Mouse (Mus musculus) G1E (cell line): ENCODE measurements around the gene Gbp5. TPM values are rescaled to one million over a fixed set of nuclear protein-coding genes. Genes with fewer than 3 reads are reported as not detected.
"Not testable (repeated sequence)": the region's sequence is repeated elsewhere in the genome, so short reads cannot be mapped to it uniquely, and the experiment has no call there.

ENCODE experiments used
- ATAC-seq: 2 replicates; pipeline ENCODE4 v1.8.0; 2016; ENCODE audit warnings: mild to moderate bottlenecking; ENCODE audit not compliant: insufficient number of reproducible peaks, poor library complexity, low FRiP score, severe bottlenecking; ENCODE audit errors: extremely low read depth
- DNase-seq: peaks from one replicate; pipeline ENCODE4 v3.0.0; 2012; ENCODE audit warnings: low spot score
- H3K27me3 ChIP-seq: 2 replicates; pipeline ENCODE4 v1.6.1; 2012; ENCODE audit warnings: mild to moderate bottlenecking, low read length, inconsistent platforms; ENCODE audit not compliant: insufficient read depth
- H3K36me3 ChIP-seq: replicated peaks from 2 replicates; pipeline ENCODE3; 2012; ENCODE audit warnings: mild to moderate bottlenecking, inconsistent platforms
- H3K4me1 ChIP-seq: 2 replicates; pipeline ENCODE4 v1.6.1; 2012; ENCODE audit warnings: low read depth, low read length, inconsistent platforms, mixed read lengths; ENCODE audit not compliant: insufficient read depth
- H3K4me3 ChIP-seq: 2 replicates; pipeline ENCODE4 v1.5.1; 2012; ENCODE audit warnings: low read depth, mild to moderate bottlenecking, inconsistent platforms, low read length, moderate library complexity, mixed read lengths
- H3K9me3 ChIP-seq: replicated peaks from 2 replicates; pipeline ENCODE4 v1.6.1; 2012; ENCODE audit warnings: inconsistent platforms
- CTCF ChIP-seq: IDR thresholded peaks from 2 replicates; pipeline ENCODE4 v1.5.1; 2012; ENCODE audit warnings: low read depth, low read length, inconsistent platforms, mixed read lengths
- GATA1 ChIP-seq: IDR thresholded peaks from 2 replicates; pipeline ENCODE4 v1.6.1; 2012; ENCODE audit warnings: borderline replicate concordance, low read length, inconsistent platforms, mixed read lengths
- GATA2 ChIP-seq: IDR thresholded peaks from 2 replicates; pipeline ENCODE4 v1.6.1; 2012; ENCODE audit warnings: low read depth, low read length, inconsistent platforms, borderline replicate concordance
- POLR2AphosphoS5 ChIP-seq: IDR thresholded peaks from 2 replicates; pipeline ENCODE4 v1.6.1; 2012; ENCODE audit warnings: low read depth, low read length, inconsistent platforms; ENCODE audit not compliant: insufficient replicate concordance
- TAL1 ChIP-seq: conservative IDR thresholded peaks from 2 replicates; pipeline ENCODE4 v1.6.1; 2012; ENCODE audit warnings: low read depth, low read length, inconsistent platforms, mixed read lengths
- polyA plus RNA-seq: library from polyadenylated mRNA; stranded (reverse); fragments of >175 nt; gene quantifications from 2 replicates; pipeline ENCODE4 v1.2.3, GENCODE M21; 2012
- total RNA-seq, 2 experiments: library from RNA; stranded (forward) in 1 of 2; stranded (reverse) in 1 of 2; fragments of 200-1000 nt in 1 of 2; fragments of >200 nt in 1 of 2; fragmentation: Nextera tagmentation in 1 of 2; gene quantifications; 2 replicates each; pipeline ENCODE4 v1.2.3; 2014 to 2017

Gene Gbp5
- total and polyA plus RNA-seq, 3 experiments: 0.05 TPM; not detected in 2

DNA sequence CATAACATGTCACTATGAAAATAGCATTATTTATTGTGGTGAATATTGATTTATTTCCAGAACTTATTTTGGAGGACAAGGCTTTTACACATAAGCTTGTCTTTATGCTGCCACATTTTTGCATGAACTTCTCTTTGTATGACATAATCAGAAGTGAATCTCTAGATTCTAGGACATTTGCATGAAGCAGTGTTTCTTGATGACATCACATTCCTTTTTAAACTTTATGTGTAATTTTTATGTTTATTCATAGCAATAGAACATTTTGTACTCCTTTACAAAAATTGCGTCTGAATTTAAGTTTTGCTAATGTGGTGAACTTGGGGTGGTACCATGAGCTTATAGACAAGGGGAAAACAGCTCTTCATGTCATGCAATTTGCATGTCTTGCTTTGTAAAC lies 41.9 kb downstream of the Gbp5 start:
- no peak for DNase-seq
- ATAC-seq: no peak
- TF ChIP-seq POLR2AphosphoS5: no peak
- TF ChIP-seq CTCF: no peak
- no peak for TF ChIP-seq GATA2
- no peak for TF ChIP-seq TAL1
- TF ChIP-seq GATA1: no peak
- H3K27me3 ChIP-seq: no peaks in the 10 kb centered on the region
- H3K36me3 ChIP-seq: no peaks in the 10 kb centered on the region
- peaks cover 5% of the 10 kb centered on the region for H3K4me1 ChIP-seq
- H3K9me3 ChIP-seq: no peaks in the 10 kb centered on the region
- no peak overlapping the region for H3K4me3 ChIP-seq

DNA sequence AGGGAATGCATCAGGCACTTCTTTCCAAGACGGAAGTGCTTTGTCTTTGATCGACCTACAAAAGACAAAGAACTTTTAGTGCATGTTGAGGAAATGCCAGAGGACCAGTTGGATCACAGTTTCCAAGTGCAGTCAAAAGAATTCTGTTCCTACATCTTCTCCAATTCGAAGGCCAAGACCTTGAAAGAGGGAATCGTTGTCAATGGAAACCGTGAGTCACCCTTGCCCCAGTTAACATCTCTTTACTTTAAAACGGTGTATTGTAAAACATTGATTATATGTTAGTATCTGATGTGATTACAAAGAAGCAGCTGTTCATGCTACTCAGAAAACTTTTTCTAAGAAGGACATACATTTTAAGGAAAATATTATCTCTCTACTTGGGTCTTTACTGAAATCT lies 47.6 kb downstream of the Gbp5 start:
- ATAC-seq (no peak), DNase-seq (no peak)
- Histone ChIP-seq H3K36me3 (peaks cover 6% of the 10 kb centered on the region), H3K4me3 (no peak overlapping the region), H3K27me3 (no peaks in the 10 kb centered on the region), H3K9me3 (no peaks in the 10 kb centered on the region), H3K4me1 (no peaks in the 10 kb centered on the region)
- TF ChIP-seq POLR2AphosphoS5 (no peak), GATA2 (no peak)

DNA sequence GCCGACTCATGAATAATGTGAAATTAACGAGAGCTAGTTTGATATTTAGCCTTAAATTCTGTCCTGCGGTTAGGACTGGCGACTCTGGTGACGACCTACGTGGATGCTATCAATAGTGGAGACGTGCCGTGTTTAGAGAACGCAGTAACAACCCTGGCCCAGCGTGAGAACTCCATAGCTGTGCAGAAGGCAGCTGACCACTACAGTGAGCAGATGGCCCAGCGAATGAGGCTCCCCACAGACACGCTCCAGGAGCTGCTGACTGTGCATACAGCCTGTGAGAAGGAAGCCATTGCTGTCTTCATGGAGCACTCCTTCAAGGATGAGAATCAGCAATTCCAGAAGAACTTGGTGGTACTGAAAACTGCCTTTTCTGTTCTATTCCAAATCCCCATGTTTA lies 49.0 kb downstream of the Gbp5 start:
- not testable (repeated sequence) for H3K36me3 ChIP-seq, H3K4me3 ChIP-seq, ATAC-seq, H3K27me3 ChIP-seq, DNase-seq, H3K9me3 ChIP-seq, H3K4me1 ChIP-seq

DNA sequence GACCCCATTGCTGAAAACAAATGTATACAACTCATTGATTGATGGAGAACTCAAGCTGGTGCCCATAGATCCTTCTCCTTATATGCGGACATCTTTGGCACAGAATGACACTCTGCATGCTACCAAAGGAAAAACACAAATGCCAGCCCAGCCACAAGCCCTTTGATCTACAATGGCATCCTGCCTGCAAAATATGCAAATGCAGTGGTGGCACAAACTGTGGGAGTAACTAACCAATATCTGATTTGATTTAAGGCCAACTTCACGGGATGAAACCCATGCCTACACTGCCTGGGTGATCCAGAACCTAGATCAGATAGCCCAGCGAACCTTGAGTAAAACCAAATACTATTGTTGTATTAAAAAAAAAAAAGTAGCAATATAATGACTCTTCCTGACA lies 52.9 kb downstream of the Gbp5 start:
- no peak for TF ChIP-seq TAL1
- no peak for TF ChIP-seq GATA2
- TF ChIP-seq POLR2AphosphoS5: no peak
- no peak for TF ChIP-seq GATA1
- TF ChIP-seq CTCF: no peak
- DNase-seq (no peak), ATAC-seq (no peak)
- Histone ChIP-seq H3K4me3 (no peak overlapping the region), H3K36me3 (peaks cover 6% of the 10 kb centered on the region), H3K4me1 (no peaks in the 10 kb centered on the region), H3K9me3 (no peaks in the 10 kb centered on the region), H3K27me3 (no peaks in the 10 kb centered on the region)

DNA sequence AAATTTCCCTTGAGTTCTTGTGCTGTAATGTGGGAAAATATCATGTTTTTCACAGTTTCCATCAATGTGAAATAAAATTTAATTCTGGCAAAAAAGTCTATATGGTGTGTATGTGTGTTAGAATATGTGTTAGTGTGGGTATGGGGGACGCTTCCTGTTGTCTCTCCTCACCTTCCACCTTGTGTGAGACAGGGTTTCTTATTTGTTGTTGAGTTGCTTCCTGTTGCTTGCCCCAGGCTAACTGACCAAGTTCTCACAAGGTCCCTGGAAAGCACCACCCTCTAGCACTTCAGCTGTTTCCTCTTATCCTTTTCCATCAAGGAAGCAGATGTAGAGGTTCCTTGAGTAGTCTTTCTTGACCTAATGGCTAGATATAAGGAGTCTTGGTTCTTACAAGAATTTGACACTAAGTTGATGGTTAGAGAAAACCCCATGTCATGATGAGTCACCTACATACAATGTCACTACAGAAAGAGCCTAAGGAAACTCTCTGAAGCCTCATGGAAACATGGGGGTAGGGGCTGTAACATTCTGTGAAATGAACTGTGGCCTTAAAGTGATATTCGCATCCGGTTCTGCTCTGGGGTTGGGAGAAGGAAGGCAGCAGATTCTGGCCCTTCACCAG lies 56.4 kb downstream of the Gbp5 start:
- no peak for TF ChIP-seq TAL1
- no peak for TF ChIP-seq GATA2
- TF ChIP-seq GATA1: no peak
- TF ChIP-seq POLR2AphosphoS5: no peak
- no peak for TF ChIP-seq CTCF
- no peak for DNase-seq

DNA sequence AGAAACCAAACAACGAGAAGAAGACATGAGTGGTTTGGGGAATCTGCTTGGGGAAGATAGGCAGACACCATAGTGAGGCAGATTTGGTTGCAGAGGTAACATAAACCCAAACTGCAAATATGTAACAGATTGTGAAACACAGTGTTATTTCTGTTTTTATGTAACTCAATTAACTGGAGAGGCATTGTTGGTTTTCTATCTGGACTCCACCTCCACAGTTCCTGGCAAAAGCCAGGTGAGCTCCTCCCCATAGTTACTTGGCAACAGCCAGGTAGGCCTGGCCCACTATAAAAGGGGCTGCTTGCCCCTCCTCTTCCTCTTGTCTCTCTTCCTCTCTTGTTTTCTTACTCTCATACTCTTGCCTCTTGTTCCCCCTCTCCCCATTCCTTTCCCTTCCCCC lies 60.8 kb downstream of the Gbp5 start:
- DNase-seq (no peak), ATAC-seq (no peak)
- Histone ChIP-seq H3K4me1 (peaks cover under 1% of the 10 kb centered on the region; the same call in 1 of the 2 replicates), H3K27me3 (peaks cover 4% of the 10 kb centered on the region; the same call in 1 of the 2 replicates), H3K9me3 (no peaks in the 10 kb centered on the region), H3K4me3 (no peak overlapping the region), H3K36me3 (no peaks in the 10 kb centered on the region)
- no peak for TF ChIP-seq CTCF

More for the DNA sequence above, 56.4 kb downstream of the Gbp5 start:
- H3K36me3 ChIP-seq: peaks cover 3% of the 10 kb centered on the region
- no peaks in the 10 kb centered on the region for H3K9me3 ChIP-seq
- ATAC-seq: no peak
- no peaks in the 10 kb centered on the region for H3K4me1 ChIP-seq
- no peak overlapping the region for H3K4me3 ChIP-seq
- H3K27me3 ChIP-seq: no peaks in the 10 kb centered on the region; the same call in 1 of the 2 replicates

DNA sequence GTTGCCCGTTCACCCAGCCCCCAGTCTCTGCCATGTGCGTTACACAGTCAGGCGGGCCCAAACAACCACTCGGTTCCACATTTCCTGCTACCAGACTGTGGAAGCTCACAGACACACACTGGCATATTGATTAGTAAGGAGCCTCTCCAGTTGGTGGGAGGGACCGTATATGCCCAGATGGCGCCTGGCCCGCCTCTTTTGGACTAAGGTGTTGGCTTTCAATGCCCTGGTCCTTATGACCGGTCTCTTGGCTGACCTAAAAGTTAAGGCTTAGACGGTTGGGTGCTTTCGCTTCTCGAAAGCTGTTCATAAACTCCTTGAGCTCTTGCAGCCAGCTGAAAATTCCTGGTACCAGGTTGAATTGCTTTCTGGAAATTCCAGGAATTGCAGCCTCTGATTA lies 61.8 kb downstream of the Gbp5 start:
- peaks cover 9% of the 10 kb centered on the region for H3K4me1 ChIP-seq
- peaks cover 4% of the 10 kb centered on the region; the same call in 1 of the 2 replicates for H3K27me3 ChIP-seq
- no peak overlapping the region for H3K4me3 ChIP-seq
- TF ChIP-seq GATA2 (no peak), GATA1 (no peak)
- H3K36me3 ChIP-seq: no peaks in the 10 kb centered on the region
- H3K9me3 ChIP-seq: no peaks in the 10 kb centered on the region
- DNase-seq: no peak
- ATAC-seq: no peak
